Mouse (Mus musculus) spleen, adult 2 months (tissue): ENCODE results near the gene Nell1. TPM values are rescaled to one million over a fixed set of nuclear protein-coding genes. Genes with fewer than 3 reads are reported as not detected.

Experiments
- DNase-seq, 2 experiments: peaks; one replicate each; pipeline versions ENCODE4 v3.0.0 to v3.0.0-alpha.2; 2012 to 2021; ENCODE audit warnings: low spot score in 2 of 2, low read depth in 1 of 2
- H3K27ac ChIP-seq: fragments of 200-500 bp; 2 replicates; pipeline ENCODE4 v1.5.1; 2012; ENCODE audit warnings: low read length, inconsistent platforms; ENCODE audit not compliant: insufficient read depth
- H3K27me3 ChIP-seq: fragments of 200-500 bp; 2 replicates; pipeline ENCODE4 v1.6.1; 2012; ENCODE audit warnings: mild to moderate bottlenecking, moderate library complexity, low read length, inconsistent platforms; ENCODE audit not compliant: control insufficient read depth, insufficient read depth
- H3K36me3 ChIP-seq: fragments of 200-500 bp; 2 replicates; pipeline ENCODE4 v1.6.1; 2012; ENCODE audit warnings: mild to moderate bottlenecking, low read length, inconsistent platforms; ENCODE audit not compliant: control insufficient read depth, insufficient read depth
- H3K4me1 ChIP-seq: fragments of 200-500 bp; 2 replicates; pipeline ENCODE4 v1.6.1; 2011; ENCODE audit warnings: inconsistent platforms; ENCODE audit not compliant: control insufficient read depth, insufficient read depth, insufficient read length
- H3K4me3 ChIP-seq: fragments of 200-500 bp; 2 replicates; pipeline ENCODE4 v1.5.1; 2011; ENCODE audit warnings: mild to moderate bottlenecking, inconsistent platforms; ENCODE audit not compliant: insufficient read depth, insufficient read length; ENCODE audit errors: extremely low read depth
- CTCF ChIP-seq: fragments of 200-500 bp; IDR thresholded peaks from 2 replicates; pipeline ENCODE4 v1.5.1; 2011; ENCODE audit warnings: mild to moderate bottlenecking, inconsistent platforms; ENCODE audit not compliant: insufficient read depth, insufficient read length, insufficient replicate concordance; ENCODE audit errors: extremely low read depth
- POLR2A ChIP-seq: fragments of 200-500 bp; IDR thresholded peaks from 2 replicates; pipeline ENCODE4 v1.6.1; 2011; ENCODE audit warnings: low read depth, low read length, inconsistent platforms
- WGBS: fragments of 180-500 bp; shearing (Covaris S2); methylation state at CpG from one replicate; pipeline ENCODE4 v1.1.7; 2018; 5-methylcytosine and 5-hydroxymethylcytosine counted together
- polyA plus RNA-seq: library from polyadenylated mRNA; depleted of rRNA; stranded (reverse); fragments of >200 nt; gene quantifications from 2 replicates; pipeline ENCODE4 v1.2.3, GENCODE M21; 2012

Gene Nell1
- polyA plus RNA-seq, 1 experiment = not detected

GRCm38 (mm10) chr7:50756409-50756808 is 781.7 kb downstream of the Nell1 start:
- WGBS = 87% methylated on average over 5 of the region's 5 CpGs
- Histone ChIP-seq H3K27me3 (no peaks in the 10 kb centered on the region), H3K36me3 (no peaks in the 10 kb centered on the region), H3K27ac (no peak overlapping the region), H3K4me3 (no peak overlapping the region), H3K4me1 (no peaks in the 10 kb centered on the region)
- DNase-seq = no peak
- TF ChIP-seq CTCF (no peak), POLR2A (no peak)

- no peak overlapping the region for H3K27ac ChIP-seq
- TF ChIP-seq CTCF = no peak
- no peak for TF ChIP-seq POLR2A
- H3K4me3 ChIP-seq = no peak overlapping the region
Measured at GRCm38 (mm10) chr7:50773516-50773915, 798.9 kb downstream of the Nell1 start.

GRCm38 (mm10) chr7:50781105-50781504 is 806.4 kb downstream of the Nell1 start:
- no peak overlapping the region for H3K4me3 ChIP-seq
- WGBS = 76% methylated on average over 1 of the region's 1 CpGs
- TF ChIP-seq CTCF (no peak), POLR2A (no peak)
- no peak for DNase-seq
- H3K27me3 ChIP-seq = no peaks in the 10 kb centered on the region
- H3K36me3 ChIP-seq = no peaks in the 10 kb centered on the region
- H3K27ac ChIP-seq = no peak overlapping the region
- no peaks in the 10 kb centered on the region for H3K4me1 ChIP-seq

More at GRCm38 (mm10) chr7:50773516-50773915, 798.9 kb downstream of the Nell1 start:
- no peak for DNase-seq
- H3K36me3 ChIP-seq = no peaks in the 10 kb centered on the region
- no peaks in the 10 kb centered on the region for H3K4me1 ChIP-seq
- no peaks in the 10 kb centered on the region for H3K27me3 ChIP-seq

GRCm38 (mm10) chr7:50783652-50784051 is 809.0 kb downstream of the Nell1 start:
- WGBS = 58% methylated on average over 1 of the region's 1 CpGs
- H3K4me1 ChIP-seq = no peaks in the 10 kb centered on the region
- no peak for TF ChIP-seq CTCF
- TF ChIP-seq POLR2A = no peak
- no peak for DNase-seq
- no peak overlapping the region for H3K4me3 ChIP-seq
- no peak overlapping the region for H3K27ac ChIP-seq
- H3K36me3 ChIP-seq = no peaks in the 10 kb centered on the region
- no peaks in the 10 kb centered on the region for H3K27me3 ChIP-seq

- Histone ChIP-seq H3K4me3 (no peak overlapping the region), H3K36me3 (no peaks in the 10 kb centered on the region), H3K27me3 (no peaks in the 10 kb centered on the region), H3K27ac (no peak overlapping the region), H3K4me1 (no peaks in the 10 kb centered on the region)
- 69% methylated on average over 7 of the region's 7 CpGs for WGBS
- TF ChIP-seq CTCF = no peak
- no peak for TF ChIP-seq POLR2A
- no peak for DNase-seq
Measured at GRCm38 (mm10) chr7:50826180-50826579, 851.5 kb downstream of the Nell1 start.

- TF ChIP-seq CTCF = no peak
- TF ChIP-seq POLR2A = no peak
- Histone ChIP-seq H3K27me3 (no peaks in the 10 kb centered on the region), H3K4me1 (no peaks in the 10 kb centered on the region), H3K36me3 (no peaks in the 10 kb centered on the region), H3K4me3 (no peak overlapping the region), H3K27ac (no peak overlapping the region)
- 30% methylated on average over 3 of the region's 3 CpGs for WGBS
- no peak for DNase-seq
Measured at GRCm38 (mm10) chr7:50832799-50833198, 858.1 kb downstream of the Nell1 start.

GRCm38 (mm10) chr7:50842646-50843045 is 868.0 kb downstream of the Nell1 start:
- Histone ChIP-seq H3K4me3 (no peak overlapping the region), H3K27me3 (no peaks in the 10 kb centered on the region), H3K27ac (no peak overlapping the region), H3K4me1 (no peaks in the 10 kb centered on the region), H3K36me3 (no peaks in the 10 kb centered on the region)
- no peak for DNase-seq
- TF ChIP-seq CTCF (no peak), POLR2A (no peak)
